Mouse (Mus musculus) heart, embryonic 10.5 days (tissue): ENCODE data around the gene Ebf3. TPM values are rescaled to one million over a fixed set of nuclear protein-coding genes. Genes with fewer than 3 reads are reported as not detected.

ENCODE experiments used
- DNase-seq: peaks from one replicate; pipeline ENCODE4 v3.0.0-alpha.2; 2017; ENCODE audit warnings: low spot score
- H3K27ac ChIP-seq: fragments of 300-500 bp; sonication (generic); 2 replicates; pipeline ENCODE4 v1.5.1; 2016; ENCODE audit warnings: mild to moderate bottlenecking
- H3K27me3 ChIP-seq: fragments of 300-500 bp; sonication (generic); 2 replicates; pipeline ENCODE4 v1.6.1; 2016; ENCODE audit warnings: mild to moderate bottlenecking; ENCODE audit not compliant: poor library complexity, insufficient read depth, severe bottlenecking
- H3K36me3 ChIP-seq: fragments of 300-500 bp; sonication (generic); 2 replicates; pipeline ENCODE4 v1.6.1; 2016; ENCODE audit warnings: mild to moderate bottlenecking, moderate library complexity
- H3K4me1 ChIP-seq: fragments of 300-500 bp; sonication (generic); 2 replicates; pipeline ENCODE4 v1.6.1; 2016; ENCODE audit warnings: mild to moderate bottlenecking
- H3K4me3 ChIP-seq: fragments of 300-500 bp; sonication (generic); 2 replicates; pipeline ENCODE4 v1.5.1; 2016; ENCODE audit warnings: mild to moderate bottlenecking, moderate library complexity
- H3K9me3 ChIP-seq: fragments of 300-500 bp; sonication (generic); 2 replicates; pipeline ENCODE4 v1.6.1; 2016; ENCODE audit warnings: mild to moderate bottlenecking, moderate library complexity
- WGBS: fragments of 180-500 bp; shearing (Covaris S2); methylation state at CpG from one replicate; pipeline ENCODE4 v1.1.7; 2016; 5-methylcytosine and 5-hydroxymethylcytosine counted together
- polyA plus RNA-seq: library from polyadenylated mRNA; unstranded; fragments of >200 nt; fragmentation: Nextera tagmentation; extraction: Ambion mirVana; gene quantifications from 2 replicates; pipeline ENCODE4 v1.2.1, GENCODE M21; 2016

Gene Ebf3
- 1.3 and 3.5 TPM in 2 replicates for polyA plus RNA-seq

DNA sequence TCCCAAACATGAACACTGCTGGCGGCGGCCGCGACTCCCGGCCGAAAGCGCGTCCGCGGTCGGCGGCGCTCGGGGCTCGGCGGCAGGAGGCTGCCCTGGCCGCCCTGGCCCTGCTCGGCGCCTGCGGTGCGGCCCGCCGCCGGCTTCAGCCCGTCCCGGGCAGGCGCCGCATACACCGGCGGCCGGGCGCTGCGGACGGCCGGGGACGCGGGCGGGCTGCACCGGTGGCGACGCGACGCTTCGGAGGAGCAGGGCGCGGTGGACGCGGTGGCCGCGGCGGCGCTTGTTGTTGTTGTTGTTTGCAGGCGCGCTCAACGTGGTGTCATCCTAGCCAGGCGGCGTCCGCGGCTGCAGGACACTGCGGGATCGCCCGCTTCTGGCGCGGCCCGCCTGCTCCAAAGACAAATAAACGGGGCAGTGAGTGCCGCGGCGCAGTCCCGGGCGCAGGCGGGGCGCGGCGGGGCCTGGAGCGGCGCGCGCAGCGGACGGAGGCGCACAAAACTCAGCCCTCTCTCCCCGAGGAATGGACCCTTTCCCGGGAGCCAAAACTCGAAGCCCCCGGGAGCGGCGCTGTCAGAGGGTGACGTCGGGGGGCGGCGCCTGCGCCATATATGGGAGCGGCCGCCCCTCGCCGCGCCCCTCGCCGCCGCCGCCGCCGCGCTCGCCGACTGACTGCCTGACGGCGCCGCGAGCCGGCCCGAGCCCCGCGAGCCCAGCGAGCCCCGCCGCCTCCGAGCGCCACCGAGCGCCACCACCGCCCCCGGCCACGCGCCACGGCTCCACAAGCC lies at the start of gene Ebf3:
TSS of gene Ebf3 (minus strand) at position 542 of the 788 bp plus-strand sequence.
- H3K4me1 ChIP-seq, result peaks cover 61% of the 10 kb centered on the region
- DNase-seq, result peak; percentile 90
- peaks cover 97% of the 10 kb centered on the region for H3K27me3 ChIP-seq
- H3K27ac ChIP-seq, result peak within 1 kb of the TSS; percentile 82
- no peaks in the 10 kb centered on the region for H3K36me3 ChIP-seq
- 3% methylated on average over 118 of the region's 127 CpGs for WGBS
- H3K4me3 ChIP-seq, result peak within 1 kb of the TSS; percentile 70
- H3K9me3 ChIP-seq, result no peaks in the 10 kb centered on the region

DNA sequence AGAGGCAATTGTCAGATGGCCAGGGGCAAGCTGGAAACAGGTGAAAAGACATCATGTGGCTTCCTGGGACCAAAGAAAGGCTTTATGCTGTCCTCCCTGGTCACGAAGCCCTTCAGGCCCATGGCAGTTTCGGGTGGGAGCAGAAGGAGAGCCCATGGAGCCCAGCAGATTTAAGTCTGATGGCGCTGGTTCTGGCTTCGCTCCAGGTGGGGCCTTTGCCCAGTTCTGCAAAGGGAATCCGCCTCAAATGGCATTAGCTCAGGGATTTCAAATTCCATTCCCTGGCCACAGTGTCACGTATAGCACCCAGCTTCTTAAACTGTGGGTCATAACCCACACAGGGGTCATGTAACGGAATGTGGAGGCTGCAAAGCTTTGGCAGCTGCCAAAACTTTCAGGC lies 32.6 kb upstream of the Ebf3 start:
- 78% methylated on average over 7 of the region's 7 CpGs for WGBS
- DNase-seq, result no peak
- H3K9me3 ChIP-seq, result no peaks in the 10 kb centered on the region
- no peaks in the 10 kb centered on the region for H3K4me1 ChIP-seq
- no peak overlapping the region for H3K27ac ChIP-seq
- H3K36me3 ChIP-seq, result no peaks in the 10 kb centered on the region
- H3K27me3 ChIP-seq, result no peaks in the 10 kb centered on the region; the same call in 1 of the 2 replicates
- no peak overlapping the region for H3K4me3 ChIP-seq

DNA sequence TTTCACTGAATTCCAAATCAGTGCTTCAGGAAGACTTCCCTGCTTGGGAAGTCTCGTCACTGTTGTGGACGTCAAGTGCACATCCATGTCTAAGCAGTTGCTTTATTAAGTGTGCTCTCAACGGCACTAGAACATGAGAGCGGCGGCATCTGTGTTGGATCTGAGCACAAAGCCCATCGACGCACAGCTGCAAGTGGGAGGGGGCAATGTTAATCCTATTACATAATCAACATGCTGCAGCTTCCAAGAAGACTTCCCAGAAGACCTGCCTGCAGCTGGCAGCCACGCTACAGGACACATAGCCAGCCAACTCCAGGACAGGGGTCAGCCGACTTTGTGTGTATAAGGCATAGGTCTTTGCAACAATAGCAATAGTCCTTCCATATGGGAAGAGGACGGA lies 31.8 kb upstream of the Ebf3 start:
- no peaks in the 10 kb centered on the region for H3K4me1 ChIP-seq
- 82% methylated on average over 10 of the region's 10 CpGs for WGBS
- H3K36me3 ChIP-seq, result no peaks in the 10 kb centered on the region
- no peaks in the 10 kb centered on the region; the same call in 1 of the 2 replicates for H3K27me3 ChIP-seq
- H3K27ac ChIP-seq, result no peak overlapping the region
- H3K9me3 ChIP-seq, result no peaks in the 10 kb centered on the region
- no peak overlapping the region for H3K4me3 ChIP-seq
- DNase-seq, result no peak

DNA sequence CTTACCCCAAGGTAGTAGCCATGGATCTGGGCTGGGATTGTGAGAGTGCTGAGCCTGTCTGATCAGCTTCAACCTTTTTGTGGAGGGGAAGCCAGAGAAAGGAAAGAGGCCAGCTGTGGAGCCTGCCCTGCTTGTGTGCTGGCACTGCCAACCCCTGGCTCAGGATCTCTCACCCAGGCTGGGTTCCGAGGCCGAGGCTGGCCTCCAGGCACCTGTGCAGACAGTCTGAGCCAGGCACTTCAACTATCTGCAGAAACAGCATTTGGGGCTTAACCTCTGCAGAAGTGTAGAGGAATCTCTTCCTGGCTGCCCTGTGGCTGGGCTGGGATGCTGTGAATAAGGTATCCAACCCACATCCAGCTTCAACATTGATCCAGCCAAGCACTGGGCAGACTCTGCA lies 19.7 kb upstream of the Ebf3 start:
- DNase-seq, result no peak
- Histone ChIP-seq H3K36me3 (no peaks in the 10 kb centered on the region), H3K9me3 (no peaks in the 10 kb centered on the region), H3K4me1 (peaks cover 5% of the 10 kb centered on the region), H3K27ac (no peak overlapping the region), H3K27me3 (peaks cover 40% of the 10 kb centered on the region; the same call in 1 of the 2 replicates), H3K4me3 (no peak overlapping the region)
- 74% methylated on average over 2 of the region's 2 CpGs for WGBS

DNA sequence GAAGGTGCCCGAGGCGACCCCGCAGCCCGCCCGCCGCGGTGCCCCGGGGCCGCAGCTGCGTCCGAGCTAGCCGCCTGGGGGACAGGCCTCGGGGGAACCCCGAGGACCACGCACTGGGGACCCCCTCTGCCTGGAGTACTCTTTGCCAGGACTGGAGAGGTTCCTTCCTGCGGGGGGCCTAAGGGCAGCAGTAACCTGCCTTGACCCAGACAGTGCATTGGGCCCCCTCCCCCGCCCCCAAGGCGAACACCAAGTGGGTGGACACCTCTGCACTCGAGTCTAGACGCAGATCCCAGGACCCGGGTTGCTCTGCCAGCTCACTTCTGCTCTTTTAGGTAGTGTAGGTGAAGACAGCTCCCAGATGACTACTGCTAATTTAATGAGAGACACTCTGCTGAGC lies 8.7 kb upstream of the Ebf3 start:
- Histone ChIP-seq H3K27me3 (peaks cover 96% of the 10 kb centered on the region), H3K4me1 (peaks cover 35% of the 10 kb centered on the region), H3K27ac (peak overlapping the region; percentile 29; the same call in 1 of the 2 replicates), H3K36me3 (no peaks in the 10 kb centered on the region), H3K4me3 (peak overlapping the region; percentile 61), H3K9me3 (no peaks in the 10 kb centered on the region)
- no peak for DNase-seq
- WGBS, result 2% methylated on average over 13 of the region's 21 CpGs

DNA sequence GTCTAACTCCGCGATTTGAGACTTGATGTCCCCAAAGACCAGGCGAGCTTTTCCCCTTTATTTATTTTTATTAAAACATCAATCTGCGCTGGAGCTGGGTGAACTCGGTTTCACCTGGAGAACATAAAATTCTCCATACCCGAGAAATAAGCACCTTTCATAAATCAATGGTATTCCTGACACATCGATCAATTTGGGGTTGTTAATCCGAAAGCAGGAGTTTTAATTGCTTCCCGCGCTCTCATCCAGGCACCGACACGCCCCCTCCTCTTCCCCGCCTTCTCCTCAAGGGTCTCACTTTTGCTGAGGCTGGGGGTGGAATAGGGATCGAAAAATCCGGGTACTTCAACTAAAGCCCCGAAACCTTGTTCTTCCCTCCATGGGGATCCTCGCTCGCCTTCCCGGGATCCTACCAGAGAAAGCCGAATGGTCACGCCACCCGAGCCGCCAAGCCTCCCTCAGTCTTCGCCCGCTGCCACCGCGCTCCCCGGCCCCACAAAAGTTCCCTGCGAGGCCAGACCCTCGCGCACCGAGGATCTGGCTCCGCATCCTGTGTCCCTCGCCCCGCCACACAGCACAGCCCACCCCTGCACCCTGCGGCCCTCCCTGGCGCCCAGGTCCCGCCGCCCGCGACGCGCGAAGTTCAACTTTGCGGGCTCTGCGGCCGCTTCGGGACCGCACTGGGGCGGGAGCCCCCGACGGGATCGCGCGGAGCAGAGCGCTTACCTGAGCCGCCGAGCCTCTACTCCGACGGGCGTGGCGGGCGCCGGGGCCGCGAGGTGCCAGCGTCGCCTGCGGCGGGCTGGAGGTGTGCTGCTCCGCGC lies 7.9 kb upstream of the Ebf3 start:
- no peak for DNase-seq
- H3K4me1 ChIP-seq, result peaks cover 42% of the 10 kb centered on the region
- no peaks in the 10 kb centered on the region for H3K9me3 ChIP-seq
- peaks cover 96% of the 10 kb centered on the region for H3K27me3 ChIP-seq
- H3K4me3 ChIP-seq, result peak overlapping the region; percentile 61
- 1% methylated on average over 70 of the region's 72 CpGs for WGBS
- peak overlapping the region; percentile 29; the same call in 1 of the 2 replicates for H3K27ac ChIP-seq
- no peaks in the 10 kb centered on the region for H3K36me3 ChIP-seq

DNA sequence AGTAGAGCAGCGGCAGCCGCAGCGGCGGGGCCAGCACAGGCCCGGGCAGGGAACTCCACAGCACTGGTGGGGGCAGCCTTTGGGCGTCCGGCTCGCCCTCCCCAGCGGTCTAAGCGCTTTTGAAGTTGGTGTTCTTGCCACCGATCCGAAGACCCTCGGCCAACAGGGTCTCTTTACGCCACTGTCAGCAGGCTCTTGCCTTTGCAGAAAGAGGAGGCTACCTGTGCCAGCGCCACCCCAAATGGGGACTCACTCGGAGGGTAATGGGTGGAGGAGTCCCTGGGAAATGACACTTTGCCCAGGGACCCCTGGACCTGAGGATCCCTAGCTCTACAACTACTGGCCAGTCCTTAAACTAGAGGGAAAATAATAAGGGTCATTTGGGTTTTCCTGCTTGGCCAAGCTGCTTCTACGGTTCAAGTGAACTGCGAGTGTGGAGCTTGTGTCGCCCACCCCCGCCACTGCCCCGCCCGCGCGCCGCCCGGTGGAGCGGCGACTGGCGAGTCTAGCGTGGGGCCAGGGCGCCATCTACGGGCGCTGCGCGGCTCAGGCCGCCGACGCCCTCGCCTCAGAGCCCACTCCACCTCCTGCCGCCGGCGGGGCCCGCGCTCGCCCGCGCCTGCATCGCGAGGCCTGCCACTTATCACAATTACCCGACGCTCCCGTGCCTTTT lies 7.0 kb upstream of the Ebf3 start:
- Histone ChIP-seq H3K4me3 (peak overlapping the region; percentile 48), H3K4me1 (peaks cover 48% of the 10 kb centered on the region), H3K27ac (no peak overlapping the region), H3K9me3 (no peaks in the 10 kb centered on the region), H3K27me3 (peaks cover 96% of the 10 kb centered on the region), H3K36me3 (no peaks in the 10 kb centered on the region)
- under 1% methylated on average over 52 of the region's 52 CpGs for WGBS
- DNase-seq, result no peak

DNA sequence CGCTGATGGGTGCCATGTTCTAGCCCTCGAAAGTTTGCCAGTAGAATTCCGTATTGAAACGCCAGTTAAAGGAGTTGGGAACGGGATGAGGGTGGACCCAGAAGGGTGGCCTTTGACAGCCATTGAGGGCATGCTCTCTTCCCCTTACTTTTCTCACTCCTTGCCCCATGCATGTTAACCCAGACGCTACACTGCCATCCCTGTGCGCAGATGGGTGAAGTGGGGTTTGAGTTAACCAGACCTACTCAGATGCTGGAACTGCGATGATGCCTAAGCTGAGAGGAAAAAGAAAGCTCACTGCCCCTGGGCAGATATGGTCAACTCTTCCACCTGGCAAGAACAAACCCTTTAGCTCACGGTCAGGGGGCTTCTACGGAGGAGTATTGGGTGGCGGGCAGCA lies 6.1 kb upstream of the Ebf3 start:
- no peak overlapping the region for H3K27ac ChIP-seq
- peaks cover 50% of the 10 kb centered on the region for H3K4me1 ChIP-seq
- peaks cover 100% of the 10 kb centered on the region for H3K27me3 ChIP-seq
- no peaks in the 10 kb centered on the region for H3K36me3 ChIP-seq
- no peaks in the 10 kb centered on the region for H3K9me3 ChIP-seq
- DNase-seq, result no peak
- H3K4me3 ChIP-seq, result no peak overlapping the region
- 4% methylated on average over 11 of the region's 11 CpGs for WGBS

DNA sequence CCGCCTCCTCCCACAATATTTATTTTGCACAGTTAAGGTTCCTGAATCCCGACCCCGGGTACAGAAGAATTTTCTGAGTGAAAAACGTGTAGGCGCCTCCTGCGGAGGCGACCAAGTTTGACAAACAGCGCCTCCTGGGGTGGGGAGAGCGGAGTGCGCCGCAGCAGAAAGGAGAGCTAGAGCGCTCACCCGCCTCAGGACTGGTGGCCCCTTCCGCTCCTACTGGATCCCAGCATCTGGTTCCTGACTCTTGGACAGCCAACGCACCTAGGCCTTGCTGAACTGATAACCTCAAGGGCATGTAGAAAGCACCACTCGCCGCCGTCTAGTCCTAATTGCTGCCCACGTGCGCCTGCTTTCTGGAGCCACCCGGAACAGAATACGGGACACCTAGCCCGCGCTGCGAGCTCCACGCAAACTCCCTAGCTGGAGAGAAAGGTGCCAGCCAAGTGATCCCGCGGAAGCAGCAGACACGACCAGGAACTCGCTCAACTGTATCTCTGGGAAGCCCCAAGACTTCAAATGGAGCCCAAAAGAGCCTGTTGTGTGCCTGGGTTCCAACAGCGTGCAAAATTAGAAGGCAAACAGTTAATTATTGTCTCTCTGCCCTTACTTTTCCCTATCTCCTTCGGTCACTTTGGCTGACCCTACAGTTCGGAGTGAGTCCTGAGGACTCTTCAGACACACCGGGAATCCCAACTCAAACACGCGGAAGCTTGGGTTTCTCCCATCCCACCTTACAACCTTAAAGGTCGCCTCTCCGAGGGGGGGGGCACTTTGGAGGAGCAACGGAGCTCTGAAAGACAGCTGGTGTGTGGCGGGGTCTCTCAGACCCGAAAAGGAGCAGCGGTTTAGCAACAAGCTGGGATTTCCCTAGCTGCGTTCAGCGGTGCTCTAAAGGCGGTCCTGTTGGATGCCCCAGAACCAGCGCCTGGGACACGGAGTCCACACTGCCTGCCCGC lies 5.0 kb upstream of the Ebf3 start:
- no peak overlapping the region for H3K27ac ChIP-seq
- H3K4me1 ChIP-seq, result peaks cover 60% of the 10 kb centered on the region
- no peaks in the 10 kb centered on the region for H3K36me3 ChIP-seq
- peak; percentile 80 for DNase-seq
- H3K4me3 ChIP-seq, result peak overlapping the region; percentile 32
- peaks cover 100% of the 10 kb centered on the region for H3K27me3 ChIP-seq
- H3K9me3 ChIP-seq, result no peaks in the 10 kb centered on the region
- WGBS, result under 1% methylated on average over 48 of the region's 48 CpGs

DNA sequence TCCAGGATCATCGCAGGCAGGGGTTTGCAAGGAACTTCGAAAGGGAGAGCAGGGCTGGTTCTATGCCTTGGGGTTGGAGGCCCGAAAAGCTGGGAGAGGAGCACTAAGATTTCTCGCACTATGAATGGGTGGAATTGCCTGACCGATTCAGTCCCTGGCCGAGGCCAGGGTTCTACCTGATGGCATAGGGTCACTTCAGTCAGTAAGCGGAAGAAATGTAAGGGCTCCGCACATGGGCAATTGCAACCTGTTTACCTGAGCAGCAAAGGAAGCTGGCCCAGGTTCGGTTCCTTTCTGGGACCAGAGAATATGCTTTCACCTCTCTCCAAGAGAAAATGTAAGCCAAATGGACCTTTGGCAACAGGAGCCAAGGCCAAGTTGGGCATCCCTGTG lies 4.1 kb upstream of the Ebf3 start:
- DNase-seq, result peak; percentile 75
- Histone ChIP-seq H3K27ac (no peak overlapping the region), H3K27me3 (peaks cover 100% of the 10 kb centered on the region), H3K36me3 (no peaks in the 10 kb centered on the region), H3K9me3 (no peaks in the 10 kb centered on the region), H3K4me1 (peaks cover 64% of the 10 kb centered on the region), H3K4me3 (peak overlapping the region; percentile 43; the same call in 1 of the 2 replicates)
- WGBS, result 6% methylated on average over 9 of the region's 9 CpGs

DNA sequence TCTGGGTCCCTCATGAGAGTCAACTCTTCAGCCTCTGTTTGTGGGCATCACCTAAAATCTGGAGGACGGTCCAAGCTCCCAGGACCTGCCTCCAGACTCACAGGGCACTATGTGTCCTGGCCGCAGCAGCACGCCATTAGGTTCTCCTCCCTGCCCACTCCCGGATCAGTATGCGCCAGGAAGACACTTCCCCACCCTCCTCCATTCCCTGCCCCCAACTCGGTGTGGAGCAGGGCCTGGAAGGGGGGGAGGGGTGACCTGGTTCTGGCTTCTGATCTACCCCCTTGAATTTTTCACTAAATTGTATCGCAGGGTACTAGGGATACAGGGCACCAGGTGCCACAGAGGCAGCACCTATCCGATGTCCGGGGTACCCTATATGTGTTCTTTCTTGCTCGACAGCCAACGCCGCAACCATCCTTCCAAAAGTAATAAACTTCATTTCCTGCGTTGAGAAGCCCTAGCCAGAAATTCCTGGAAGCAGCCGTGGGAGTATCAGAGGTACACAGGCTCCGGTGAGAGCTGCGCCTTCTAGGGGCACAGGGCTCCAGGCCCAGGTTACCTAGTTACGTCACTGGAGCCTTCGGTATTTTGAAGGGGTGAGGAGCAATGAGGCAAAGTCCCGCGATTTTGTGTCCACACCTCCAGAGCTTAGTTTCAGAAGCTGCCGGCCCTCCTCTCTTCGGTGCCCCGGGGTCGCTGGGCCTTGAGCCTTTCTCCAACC lies 3.6 kb upstream of the Ebf3 start:
- peaks cover 67% of the 10 kb centered on the region for H3K4me1 ChIP-seq
- no peak overlapping the region; the same call in 1 of the 2 replicates for H3K27ac ChIP-seq
- 1% methylated on average over 24 of the region's 24 CpGs for WGBS
- no peaks in the 10 kb centered on the region for H3K36me3 ChIP-seq
- no peak for DNase-seq
- peak overlapping the region; percentile 43 for H3K4me3 ChIP-seq
- peaks cover 100% of the 10 kb centered on the region for H3K27me3 ChIP-seq
- H3K9me3 ChIP-seq, result no peaks in the 10 kb centered on the region
